Mouse (Mus musculus) CH12.LX (cell line): ENCODE measurements at regions not wholly inside any gene's neighbourhood (a gene's known extent, or its start where the extent isn't known, plus 50 kb on each side); places are given as distances from the start of the nearest gene placed in this dataset.

Source experiments
- BHLHE40 ChIP-seq: IDR thresholded peaks from 2 replicates; pipeline ENCODE4 v1.6.1; 2011; ENCODE audit warnings: mild to moderate bottlenecking, low read depth, low read length, improper control_type of control experiment
- CTCF ChIP-seq, 2 experiments: IDR thresholded peaks in 1 of 2; conservative IDR thresholded peaks in 1 of 2; 2 replicates each; pipeline ENCODE4 v1.5.1; 2011 to 2012; ENCODE audit warnings: low read depth in 2 of 2, low read length in 2 of 2, improper control_type of control experiment in 1 of 2, inconsistent platforms in 1 of 2, mild to moderate bottlenecking in 1 of 2, moderate library complexity in 1 of 2
- EP300 ChIP-seq: IDR thresholded peaks from 2 replicates; pipeline ENCODE4 v1.6.1; 2011; ENCODE audit warnings: low read length, improper control_type of control experiment
- ETS1 ChIP-seq: conservative IDR thresholded peaks from 2 replicates; pipeline ENCODE4 v1.6.1; 2012; ENCODE audit warnings: low read depth, mild to moderate bottlenecking, inconsistent platforms, low read length, improper control_type of control experiment, moderate library complexity
- HCFC1 ChIP-seq: IDR thresholded peaks from 2 replicates; pipeline ENCODE4 v1.6.1; 2012; ENCODE audit warnings: low read depth, mild to moderate bottlenecking, inconsistent platforms, low read length, improper control_type of control experiment
- KAT2A ChIP-seq: IDR thresholded peaks from 2 replicates; pipeline ENCODE4 v1.6.1; 2012; ENCODE audit warnings: low read length, improper control_type of control experiment, inconsistent platforms; ENCODE audit not compliant: insufficient replicate concordance
- MAX ChIP-seq: IDR thresholded peaks from 2 replicates; pipeline ENCODE4 v1.6.1; 2011; ENCODE audit warnings: low read length, improper control_type of control experiment
- POLR2A ChIP-seq: IDR thresholded peaks from 2 replicates; pipeline ENCODE4 v1.6.1; 2011; ENCODE audit warnings: low read depth, mild to moderate bottlenecking, improper control_type of control experiment, low read length
- SMC3 ChIP-seq: IDR thresholded peaks from 2 replicates; pipeline ENCODE4 v1.6.1; 2011; ENCODE audit warnings: low read depth, low read length, improper control_type of control experiment

- TF ChIP-seq SMC3 (no peak), EP300 (no peak), CTCF (conservative IDR thresholded peaks at IDR 0.05 in 1 of 2, IDR thresholded peaks at IDR 0.05 in 1 of 2; ENCODE audit: low read depth in 2 of 2, low read length in 2 of 2) (no peak), POLR2A (no peak), ETS1 (no peak), HCFC1 (no peak), KAT2A (no peak), MAX (no peak), BHLHE40 (no peak)
Observed at GRCm38 (mm10) chr4:47814030-47814429, 230.9 kb upstream of the Nr4a3 start.
